Mouse (Mus musculus): ENCODE measurements around the gene Il11. TPM values are rescaled to one million over a fixed set of nuclear protein-coding genes. Genes with fewer than 3 reads are reported as not detected.
A peak's percentile ranks its signal among the peaks of the same experiment; 100 is the strongest.
"Not testable (repeated sequence)": the region's sequence is repeated elsewhere in the genome, so short reads cannot be mapped to it uniquely, and the experiment has no call there.

Gene Il11
- polyA plus RNA-seq, 1 experiment: 3.3 TPM

GRCm38 (mm10) chr7:4811842-4812302, 29.2 kb upstream of the Il11 start:
- TF ChIP-seq POLR2A (IDR thresholded peaks at IDR 0.05; ENCODE audit: low read depth, low read length) (0 out of 2 replicates have a peak, but pooled peaks have one; percentile 2), CTCF (IDR thresholded peaks at IDR 0.05; ENCODE audit: borderline replicate concordance, insufficient read depth, low read length) (no peak)
- peak overlapping the region; percentile 20 for H3K27ac ChIP-seq (ENCODE audit: insufficient read depth, low read length)

GRCm38 (mm10) chr7:4811131-4811530, 28.5 kb upstream of the Il11 start:
- Histone ChIP-seq H3K4me1 (ENCODE audit: control insufficient read depth, insufficient read depth, low read length) (peaks cover 10% of the 10 kb centered on the region; the same call in 1 of the 2 replicates), H3K4me3 (ENCODE audit: insufficient read depth, low read length) (peak overlapping the region; percentile 93)
- H3K27ac ChIP-seq (ENCODE audit: insufficient read depth, low read length): not testable (repeated sequence)

More at GRCm38 (mm10) chr7:4811842-4812302, 29.2 kb upstream of the Il11 start:
- H3K4me1 ChIP-seq (ENCODE audit: control insufficient read depth, insufficient read depth, low read length): peaks cover 10% of the 10 kb centered on the region; the same call in 1 of the 2 replicates
- peak overlapping the region; percentile 93 for H3K4me3 ChIP-seq (ENCODE audit: insufficient read depth, low read length)

- TF ChIP-seq CTCF (IDR thresholded peaks at IDR 0.05; ENCODE audit: borderline replicate concordance, insufficient read depth, low read length) (no peak), POLR2A (IDR thresholded peaks at IDR 0.05; ENCODE audit: low read depth, low read length) (no peak)
- H3K4me3 ChIP-seq (ENCODE audit: insufficient read depth, low read length): no peak overlapping the region
- H3K27ac ChIP-seq (ENCODE audit: insufficient read depth, low read length): no peak overlapping the region
- peaks cover 10% of the 10 kb centered on the region; the same call in 1 of the 2 replicates for H3K4me1 ChIP-seq (ENCODE audit: control insufficient read depth, insufficient read depth, low read length)
Observed at GRCm38 (mm10) chr7:4806716-4807115, 24.1 kb upstream of the Il11 start.

- Histone ChIP-seq H3K4me1 (ENCODE audit: control insufficient read depth, insufficient read depth, low read length) (peaks cover 3% of the 10 kb centered on the region; the same call in 1 of the 2 replicates), H3K27ac (ENCODE audit: insufficient read depth, low read length) (no peak overlapping the region), H3K4me3 (ENCODE audit: insufficient read depth, low read length) (no peak overlapping the region)
- TF ChIP-seq CTCF (IDR thresholded peaks at IDR 0.05; ENCODE audit: borderline replicate concordance, insufficient read depth, low read length): no peak
- TF ChIP-seq POLR2A (IDR thresholded peaks at IDR 0.05; ENCODE audit: low read depth, low read length): no peak
Observed at GRCm38 (mm10) chr7:4802247-4802646, 19.6 kb upstream of the Il11 start.

- TF ChIP-seq CTCF (IDR thresholded peaks at IDR 0.05; ENCODE audit: borderline replicate concordance, insufficient read depth, low read length) (no peak), POLR2A (IDR thresholded peaks at IDR 0.05; ENCODE audit: low read depth, low read length) (peak; percentile 50)
- H3K4me1 ChIP-seq (ENCODE audit: control insufficient read depth, insufficient read depth, low read length): peaks cover 3% of the 10 kb centered on the region
- H3K27ac ChIP-seq (ENCODE audit: insufficient read depth, low read length): no peak overlapping the region
- no peak overlapping the region for H3K4me3 ChIP-seq (ENCODE audit: insufficient read depth, low read length)
Observed at GRCm38 (mm10) chr7:4795767-4796433, 13.2 kb upstream of the Il11 start.

GRCm38 (mm10) chr7:4794631-4795168, 12.0 kb upstream of the Il11 start:
- Histone ChIP-seq H3K4me3 (ENCODE audit: insufficient read depth, low read length) (peak overlapping the region; percentile 68), H3K27ac (ENCODE audit: insufficient read depth, low read length) (no peak overlapping the region), H3K4me1 (ENCODE audit: control insufficient read depth, insufficient read depth, low read length) (peaks cover 3% of the 10 kb centered on the region)
- TF ChIP-seq CTCF (IDR thresholded peaks at IDR 0.05; ENCODE audit: borderline replicate concordance, insufficient read depth, low read length): no peak
- no peak; the same call in 1 of the 2 replicates for TF ChIP-seq POLR2A (IDR thresholded peaks at IDR 0.05; ENCODE audit: low read depth, low read length)

- H3K27ac ChIP-seq (ENCODE audit: insufficient read depth, low read length): no peak overlapping the region
Observed at GRCm38 (mm10) chr7:4793674-4794073, 11.0 kb upstream of the Il11 start.

GRCm38 (mm10) chr7:4793248-4793647, 10.6 kb upstream of the Il11 start:
- H3K4me1 ChIP-seq (ENCODE audit: control insufficient read depth, insufficient read depth, low read length): not testable (repeated sequence)
- peak overlapping the region; percentile 68 for H3K4me3 ChIP-seq (ENCODE audit: insufficient read depth, low read length)
- peak overlapping the region; percentile 77 for H3K27ac ChIP-seq (ENCODE audit: insufficient read depth, low read length)

More at GRCm38 (mm10) chr7:4793674-4794073, 11.0 kb upstream of the Il11 start:
- no peak for TF ChIP-seq CTCF (IDR thresholded peaks at IDR 0.05; ENCODE audit: borderline replicate concordance, insufficient read depth, low read length)
- TF ChIP-seq POLR2A (IDR thresholded peaks at IDR 0.05; ENCODE audit: low read depth, low read length): no peak
- Histone ChIP-seq H3K4me1 (ENCODE audit: control insufficient read depth, insufficient read depth, low read length) (peaks cover 3% of the 10 kb centered on the region), H3K4me3 (ENCODE audit: insufficient read depth, low read length) (peak overlapping the region; percentile 68)

GRCm38 (mm10) chr7:4792278-4793212, 9.9 kb upstream of the Il11 start, which contains the start of gene Rpl28:
Rpl28 (plus strand) TSS chr7:4792874.
- TF ChIP-seq POLR2A (IDR thresholded peaks at IDR 0.05; ENCODE audit: low read depth, low read length) (peak; percentile 88), CTCF (IDR thresholded peaks at IDR 0.05; ENCODE audit: borderline replicate concordance, insufficient read depth, low read length) (no peak)
- Histone ChIP-seq H3K27ac (ENCODE audit: insufficient read depth, low read length) (peak within 1 kb of the TSS; percentile 98), H3K4me1 (ENCODE audit: control insufficient read depth, insufficient read depth, low read length) (peaks cover 3% of the 10 kb centered on the region; the same call in 1 of the 2 replicates), H3K4me3 (ENCODE audit: insufficient read depth, low read length) (peak within 1 kb of the TSS; percentile 68)

Measured in embryonic fibroblast, embryonic 13.5 days (primary cell).